Mouse (Mus musculus): ENCODE measurements around the gene Pp2d1.
"Not testable (repeated sequence)": the region's sequence is repeated elsewhere in the genome, so short reads cannot be mapped to it uniquely, and the experiment has no call there.

- TF ChIP-seq CTCF (IDR thresholded peaks at IDR 0.05; ENCODE audit: low read depth, low read length); POLR2A (IDR thresholded peaks at IDR 0.05; ENCODE audit: insufficient read depth, low read length); EP300 (IDR thresholded peaks at IDR 0.05; ENCODE audit: insufficient read depth, low read depth, low read length): not testable (repeated sequence)
These were observed 31.7 kb upstream of the Pp2d1 start for GRCm38 (mm10) chr17:53570932-53571331.

Data from ES-Bruce4 (cell line).